Mouse (Mus musculus): ENCODE data around the gene Gucy2c. TPM values are rescaled to one million over a fixed set of nuclear protein-coding genes. Genes with fewer than 3 reads are reported as not detected.

The Gucy2c gene
- polyA plus RNA-seq (2012; rRNA removed): 0.04 and 0.06 TPM in 2 replicates

DNA sequence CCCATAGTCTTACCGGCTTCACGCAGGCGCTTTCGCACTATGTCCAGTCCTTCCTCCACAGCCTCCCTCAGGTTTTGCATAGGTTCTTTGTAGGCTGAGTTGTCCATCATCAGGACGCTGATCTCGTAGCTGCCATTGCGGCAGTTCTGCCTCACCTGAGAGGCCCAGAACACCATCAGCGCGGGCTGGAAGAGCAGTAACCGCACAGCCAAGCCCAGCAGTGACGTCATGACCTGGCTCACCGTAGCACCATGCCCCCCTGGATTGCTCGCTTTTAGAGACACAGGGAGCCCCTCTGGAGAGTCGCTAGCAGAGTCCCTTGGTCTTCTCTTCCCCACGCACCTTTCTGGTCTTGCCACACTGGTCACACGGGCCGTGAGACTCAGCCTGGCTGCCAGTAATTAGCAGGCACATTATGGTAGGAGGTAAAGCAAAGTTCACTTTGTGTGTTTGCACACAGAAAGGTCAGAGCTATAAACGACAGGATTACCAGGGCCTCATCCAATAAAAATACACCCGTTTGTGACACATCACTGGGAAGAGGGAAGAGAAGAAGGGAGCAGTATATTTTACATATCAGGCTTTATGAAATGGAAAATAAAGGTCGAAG, at the start of gene Gucy2c:
Gene Gucy2c (minus strand): TSS at position 389 of the 610 bp plus-strand sequence.
- no peak for DNase-seq (ENCODE audit: low spot score)

DNA sequence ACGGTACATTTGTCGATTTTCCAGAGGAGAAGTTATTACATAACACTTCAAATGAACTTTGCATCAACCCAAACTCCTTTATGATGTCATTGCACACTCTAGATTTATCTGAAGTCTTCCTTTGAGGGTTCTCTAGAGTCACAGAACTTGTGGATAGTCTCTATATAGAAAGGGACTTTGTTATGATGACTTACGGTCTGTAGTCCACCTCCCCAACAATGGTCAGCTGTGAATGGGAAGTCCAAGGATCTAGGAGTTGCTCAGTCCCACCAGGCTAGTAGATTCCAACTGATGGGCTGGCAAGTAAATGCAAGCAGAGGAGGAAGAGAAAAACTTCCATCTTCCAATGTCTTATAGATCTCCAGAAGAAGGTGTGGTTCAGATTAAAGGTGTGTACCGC, 47.1 kb upstream of the Gucy2c start:
- no peak for DNase-seq (ENCODE audit: low spot score)

DNA sequence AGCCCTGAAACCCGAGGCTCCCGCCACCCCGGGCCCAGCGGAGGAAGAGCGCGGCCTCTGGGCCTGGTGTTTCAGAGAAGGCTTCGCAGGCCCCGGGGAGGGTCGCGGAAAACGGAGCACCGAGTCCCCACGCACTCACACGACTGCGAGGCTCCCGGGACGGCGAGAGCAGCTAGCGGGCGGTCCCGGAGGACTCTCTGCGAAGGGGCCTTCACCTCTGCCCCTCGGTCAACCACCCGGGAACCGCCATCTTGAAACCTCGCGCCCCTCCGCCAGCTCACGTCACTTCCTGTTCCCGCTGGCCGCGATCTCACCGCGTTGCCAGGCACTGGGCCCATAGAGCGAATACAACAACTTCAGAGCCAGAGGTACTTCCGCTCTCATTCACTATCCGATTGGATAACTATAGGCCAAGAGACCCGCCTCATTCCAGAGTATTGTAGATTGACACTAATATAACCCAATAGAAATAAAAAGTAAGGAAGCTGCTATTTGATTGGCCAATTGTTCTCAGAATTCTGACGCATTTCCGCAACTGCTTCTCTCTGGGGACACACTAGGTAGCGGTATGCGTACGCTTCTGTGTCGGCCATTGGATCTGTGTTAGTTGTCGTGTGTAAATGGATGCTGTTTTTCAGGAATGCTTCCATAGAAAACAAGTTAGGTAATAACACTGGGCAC, 46.5 kb upstream of the Gucy2c start, which contains the start of gene Wbp11:
Gene Wbp11 (minus strand): TSS at position 353 of the 681 bp plus-strand sequence.
- peak; percentile 94 for DNase-seq (ENCODE audit: low spot score)

DNA sequence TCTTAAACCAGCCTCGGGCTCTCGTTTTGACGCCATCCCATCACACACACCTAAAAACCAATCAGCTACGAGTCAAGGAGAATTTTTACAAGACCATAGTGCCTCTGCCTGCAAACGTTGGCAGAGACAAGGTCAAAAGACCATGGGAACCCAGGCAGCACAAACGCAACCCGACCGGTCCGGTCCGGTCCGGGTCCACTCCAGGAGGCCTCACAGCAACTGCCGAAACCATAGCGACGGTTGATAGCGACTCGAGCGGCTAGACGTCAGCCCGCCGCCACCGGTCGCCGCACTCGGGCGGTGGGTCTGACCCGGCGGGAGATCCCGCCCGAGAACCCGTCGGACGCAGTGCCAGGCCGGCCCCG, 45.9 kb upstream of the Gucy2c start, which contains the start of gene BC049715:
Gene BC049715 (plus strand): TSS at position 111 of the 365 bp plus-strand sequence.
- DNase-seq (ENCODE audit: low spot score): no peak

DNA sequence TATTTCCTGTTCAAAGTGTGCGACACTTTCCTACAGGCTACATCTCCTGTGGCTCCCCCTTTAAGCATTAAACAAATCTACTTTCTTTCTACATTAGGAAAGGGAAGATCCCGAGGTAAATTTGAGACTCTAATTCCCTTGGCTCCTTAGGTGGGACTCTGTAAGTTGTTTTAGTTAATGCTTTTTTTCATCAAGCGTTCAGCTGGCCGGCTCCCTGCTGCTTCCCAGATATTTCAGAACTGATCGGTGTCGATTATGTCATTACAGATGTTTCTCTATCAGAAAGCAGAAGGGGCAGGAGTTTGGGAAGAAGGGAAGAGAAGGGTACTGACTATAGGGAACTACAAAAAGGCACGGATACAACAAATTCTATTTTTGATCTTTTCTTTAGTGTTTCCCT, 45.6 kb upstream of the Gucy2c start:
- no peak for DNase-seq (ENCODE audit: low spot score)

DNA sequence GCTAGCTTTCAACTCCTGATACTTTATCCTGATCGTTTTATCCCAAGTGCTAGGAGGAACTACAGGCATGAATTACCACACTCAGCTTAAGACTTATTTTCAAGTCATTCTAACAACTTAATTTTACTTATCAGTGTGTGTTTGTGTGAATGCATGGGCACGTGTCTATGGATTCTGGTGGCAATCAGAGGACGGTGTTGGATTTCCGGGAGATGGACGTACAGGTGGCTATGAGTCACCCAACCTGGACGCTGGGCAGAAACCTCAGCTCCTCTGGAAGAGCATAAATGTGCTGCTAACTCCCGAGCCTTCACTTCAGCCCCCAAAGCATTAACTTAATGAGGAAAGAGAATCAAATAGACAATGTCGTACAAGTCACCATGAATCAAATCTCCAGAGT, 43.4 kb upstream of the Gucy2c start:
- no peak for DNase-seq (ENCODE audit: low spot score)

DNA sequence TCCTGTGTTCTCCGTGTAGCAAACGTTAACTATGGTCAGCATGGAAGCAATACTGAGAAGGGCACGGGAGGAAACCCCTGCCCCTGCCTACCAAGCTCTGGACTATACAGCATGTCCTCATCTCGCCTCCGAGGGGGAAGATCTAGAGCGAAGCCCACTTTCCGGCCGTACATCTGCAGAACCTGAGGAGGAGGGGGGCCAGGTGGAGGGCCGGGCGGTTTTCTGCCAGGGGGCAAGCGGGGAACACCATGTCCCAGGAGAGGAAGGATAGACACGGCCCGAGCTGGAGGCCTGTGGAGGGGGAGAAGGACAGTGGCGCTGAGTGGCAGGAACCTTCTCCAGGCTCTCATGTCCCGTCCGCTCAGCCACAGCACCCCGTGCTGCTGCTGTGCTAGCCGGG, 39.5 kb upstream of the Gucy2c start:
- no peak for DNase-seq (ENCODE audit: low spot score)

DNA sequence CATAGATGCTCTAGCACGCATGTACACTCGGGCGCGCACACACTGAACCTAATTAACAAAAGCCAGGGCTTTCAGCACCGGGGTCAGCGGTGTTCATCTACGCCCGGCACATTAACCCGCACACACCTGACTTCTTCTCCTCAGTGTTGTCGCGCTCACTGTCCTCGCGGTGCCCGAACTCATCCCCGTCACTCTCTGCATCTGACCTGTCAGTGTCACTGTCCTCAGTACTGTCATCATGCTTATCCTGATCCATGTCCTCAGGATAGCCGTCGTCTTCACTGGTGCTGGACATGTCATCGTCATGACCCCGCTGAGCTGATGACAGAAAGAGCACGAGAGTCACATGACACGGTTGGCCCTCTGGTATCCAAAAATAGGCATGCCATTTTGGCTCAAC, 38.8 kb upstream of the Gucy2c start:
- DNase-seq (ENCODE audit: low spot score): no peak

DNA sequence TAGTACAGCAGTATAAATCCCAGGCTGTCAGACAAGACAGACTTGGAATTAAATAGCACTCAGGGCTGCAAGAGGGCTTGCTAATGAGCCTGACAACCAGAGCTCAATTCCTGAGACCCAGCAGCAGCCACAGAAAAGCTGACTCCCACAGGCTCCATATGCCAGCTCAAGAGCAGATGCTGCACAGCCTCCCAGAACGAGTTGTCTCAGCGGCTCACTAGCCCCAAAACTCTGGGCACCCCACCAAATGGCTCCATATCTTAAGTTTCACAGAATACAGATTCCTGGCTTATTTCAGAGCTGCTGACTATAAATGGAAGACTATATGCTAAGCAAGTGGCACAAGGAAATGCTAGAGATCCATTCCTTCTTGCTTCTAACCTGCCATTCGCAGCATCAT, 36.0 kb upstream of the Gucy2c start:
- no peak for DNase-seq (ENCODE audit: low spot score)

DNA sequence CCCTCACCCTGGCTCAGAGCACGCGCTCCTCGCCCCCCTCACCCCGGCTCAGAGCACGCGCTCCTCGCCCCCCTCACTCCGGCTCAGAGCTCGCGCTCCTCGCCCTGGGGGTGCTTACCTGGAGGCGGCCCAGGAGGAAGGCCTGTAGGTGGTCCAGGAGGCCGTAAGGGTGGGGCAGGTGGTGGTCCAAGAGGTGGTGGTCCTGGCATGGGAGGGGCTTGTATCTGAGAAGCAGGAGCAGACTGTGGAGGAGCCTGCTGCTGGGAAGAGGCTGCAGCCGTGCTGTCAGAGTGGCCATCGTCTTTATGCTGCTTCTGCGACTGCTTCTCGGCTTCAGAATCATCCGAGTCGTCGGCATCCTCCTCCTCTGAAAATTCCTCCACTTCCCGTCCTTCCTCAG, 35.3 kb upstream of the Gucy2c start:
- DNase-seq (ENCODE audit: low spot score): no peak

DNA sequence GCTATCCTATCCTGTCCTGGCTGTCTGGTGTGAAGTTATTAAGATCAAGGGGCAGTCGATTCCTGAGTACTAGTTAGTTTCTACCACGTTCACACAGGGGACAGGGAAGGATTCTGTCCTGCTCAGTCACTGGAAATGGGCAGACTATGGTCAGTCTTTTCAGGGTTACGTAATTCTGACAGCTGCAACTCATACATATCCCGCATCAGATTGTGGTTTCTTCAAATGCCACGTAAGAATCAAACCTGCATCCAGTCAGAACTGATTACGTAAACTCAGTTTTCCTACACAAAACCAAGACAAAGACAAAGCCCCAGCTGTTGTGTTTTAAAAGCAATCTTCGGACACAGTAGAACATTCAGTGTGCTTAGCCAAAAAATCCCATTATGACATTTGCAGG, 33.8 kb upstream of the Gucy2c start:
- no peak for DNase-seq (ENCODE audit: low spot score)

DNA sequence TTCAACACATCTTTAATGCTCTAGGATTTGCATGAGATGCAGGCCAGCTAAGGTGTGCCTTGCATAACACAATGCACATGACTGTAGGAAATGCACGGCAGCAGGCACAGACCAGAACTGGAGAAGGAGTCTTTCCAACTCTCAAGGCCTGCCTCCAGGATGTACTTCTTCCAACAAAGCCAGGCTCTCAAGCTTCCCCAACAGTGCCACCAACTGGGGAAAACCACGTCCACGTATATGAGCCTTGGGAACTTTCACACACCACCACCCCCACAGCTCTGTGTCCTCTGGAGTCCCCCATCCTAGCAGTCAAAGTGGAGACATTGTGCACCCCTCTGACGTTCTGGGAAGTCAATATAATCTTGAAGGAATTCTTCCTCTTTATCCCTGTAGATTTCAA, 31.6 kb upstream of the Gucy2c start:
- no peak for DNase-seq (ENCODE audit: low spot score)

DNA sequence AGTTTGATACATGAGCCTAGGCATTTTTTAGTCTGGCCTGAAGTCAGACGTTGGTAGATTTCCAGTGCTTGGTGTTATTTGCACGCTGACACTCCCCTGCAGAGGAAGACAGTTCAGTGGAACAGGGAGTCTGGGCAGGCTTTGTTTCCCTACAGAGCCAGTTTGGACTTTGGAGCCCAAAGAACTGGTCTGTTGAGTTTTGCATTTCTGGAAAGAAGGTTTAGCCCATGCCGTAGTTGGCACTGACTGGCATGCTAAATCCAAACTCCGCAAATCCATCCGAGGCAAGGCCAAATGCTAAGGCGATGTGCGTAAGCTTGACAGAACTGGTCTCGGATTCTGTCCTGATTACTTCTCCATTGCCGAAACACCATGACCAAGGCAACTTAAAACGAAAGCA, 29.6 kb upstream of the Gucy2c start:
- no peak for DNase-seq (ENCODE audit: low spot score)

DNA sequence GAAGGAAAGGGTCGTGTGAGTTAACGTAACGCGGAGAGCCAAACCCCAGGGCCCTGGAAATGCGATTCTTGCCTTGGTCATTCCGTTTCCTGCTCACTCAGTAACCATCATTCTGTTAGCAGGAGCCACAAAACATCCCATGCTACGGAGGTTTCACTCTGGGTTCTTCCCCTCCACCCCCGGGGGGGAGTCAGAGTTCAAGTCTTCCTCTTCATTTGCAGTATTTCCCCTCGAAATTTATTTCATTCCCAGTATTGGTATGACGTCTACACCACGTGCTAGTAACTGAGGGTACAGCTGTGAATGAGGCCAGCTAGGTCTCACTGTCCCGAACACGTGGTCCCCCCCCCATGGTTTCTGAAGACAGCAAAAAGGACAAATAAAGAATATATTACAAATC, 28.1 kb upstream of the Gucy2c start:
- no peak for DNase-seq (ENCODE audit: low spot score)

DNA sequence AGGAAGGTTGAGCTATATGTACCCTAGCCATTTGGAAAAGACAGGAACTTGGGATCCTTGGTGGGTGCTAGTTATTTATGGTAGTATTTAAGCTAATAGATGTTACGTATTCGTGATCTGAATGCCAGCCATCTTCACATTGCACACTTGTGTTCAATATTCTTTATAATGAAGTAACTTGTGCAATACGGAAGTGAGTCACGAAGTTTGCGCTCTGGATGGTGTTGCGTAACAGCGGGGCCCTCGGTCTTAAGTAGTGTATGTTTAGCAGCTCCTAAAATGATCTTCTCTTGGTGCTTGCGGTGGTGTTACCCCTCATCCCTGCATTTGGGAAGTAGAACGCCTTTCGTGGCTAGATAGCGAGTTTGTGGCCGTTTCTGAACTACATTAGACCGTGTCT, 27.5 kb upstream of the Gucy2c start:
- no peak for DNase-seq (ENCODE audit: low spot score)

DNA sequence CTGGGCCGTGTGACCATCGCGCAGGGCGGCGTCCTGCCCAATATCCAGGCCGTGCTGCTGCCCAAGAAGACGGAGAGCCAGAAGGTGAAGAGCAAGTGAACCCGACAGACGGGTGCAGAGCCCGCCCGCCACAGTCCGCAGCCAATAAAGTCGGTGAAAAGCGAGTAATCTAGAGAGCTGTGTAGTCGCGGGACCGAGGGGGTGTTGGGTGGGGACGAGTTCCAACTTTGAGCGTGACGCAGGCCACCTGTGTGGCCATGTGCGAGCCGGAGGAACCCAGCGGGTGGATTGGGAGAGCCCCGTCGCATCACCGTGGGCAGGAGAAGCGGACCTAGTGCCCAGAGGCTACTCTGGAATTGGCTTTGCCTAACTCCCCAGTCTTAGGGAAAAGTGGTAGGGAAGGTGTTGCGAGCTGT, 27.1 kb upstream of the Gucy2c start:
- DNase-seq (ENCODE audit: low spot score): no peak

DNA sequence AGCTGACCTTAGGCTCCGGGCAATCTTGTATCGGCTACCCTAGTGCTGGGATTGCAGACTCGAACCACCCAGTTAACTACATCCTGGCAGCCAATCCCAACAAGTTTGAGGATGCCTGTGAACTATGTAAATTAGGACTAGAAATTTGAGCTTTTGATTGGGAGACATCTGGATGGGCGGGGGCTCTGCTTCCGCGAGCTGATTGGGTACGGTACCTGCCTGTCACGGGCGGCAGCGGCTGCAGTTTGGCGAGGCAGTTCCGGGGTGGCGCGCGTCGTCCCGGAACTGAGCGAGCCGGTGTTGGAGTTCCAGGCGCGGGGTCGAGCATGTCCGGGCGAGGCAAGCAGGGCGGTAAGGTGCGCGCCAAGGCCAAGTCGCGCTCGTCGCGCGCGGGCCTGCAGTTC, 26.5 kb upstream of the Gucy2c start, which contains the start of gene H2afj:
Gene H2afj (plus strand): TSS at position 231 of the 404 bp plus-strand sequence.
- peak; percentile 98 for DNase-seq (ENCODE audit: low spot score)

DNA sequence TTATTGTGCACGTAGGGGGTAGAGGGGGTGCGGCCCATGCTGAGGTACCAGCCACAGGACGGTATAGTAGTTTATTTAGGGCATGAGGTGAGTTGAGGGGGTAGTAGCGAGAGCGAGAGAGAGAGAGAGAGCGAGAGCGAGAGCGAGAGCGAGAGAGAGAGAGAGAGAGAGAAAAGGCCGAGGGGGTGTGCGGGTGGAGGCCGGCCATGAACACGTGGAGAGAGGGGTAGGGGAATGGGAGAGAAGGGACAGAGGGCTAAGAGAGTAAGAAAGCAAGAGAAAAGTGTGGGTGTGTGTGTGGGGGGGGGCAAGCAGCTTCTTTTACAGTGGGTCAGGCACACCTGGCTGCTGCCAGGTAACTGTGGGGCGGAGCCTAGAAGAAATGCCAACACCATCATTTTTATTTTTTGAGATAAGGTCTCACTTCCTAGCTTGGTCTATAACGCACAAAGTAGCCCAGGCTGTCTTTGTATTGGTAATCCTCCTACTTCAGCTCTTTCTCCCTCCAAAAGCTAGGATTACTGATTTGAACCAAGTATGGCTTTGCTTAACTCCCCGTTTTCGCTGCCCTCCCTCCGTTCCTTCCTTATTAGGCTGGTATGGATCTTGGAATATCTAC, 25.9 kb upstream of the Gucy2c start:
- no peak for DNase-seq (ENCODE audit: low spot score)

DNA sequence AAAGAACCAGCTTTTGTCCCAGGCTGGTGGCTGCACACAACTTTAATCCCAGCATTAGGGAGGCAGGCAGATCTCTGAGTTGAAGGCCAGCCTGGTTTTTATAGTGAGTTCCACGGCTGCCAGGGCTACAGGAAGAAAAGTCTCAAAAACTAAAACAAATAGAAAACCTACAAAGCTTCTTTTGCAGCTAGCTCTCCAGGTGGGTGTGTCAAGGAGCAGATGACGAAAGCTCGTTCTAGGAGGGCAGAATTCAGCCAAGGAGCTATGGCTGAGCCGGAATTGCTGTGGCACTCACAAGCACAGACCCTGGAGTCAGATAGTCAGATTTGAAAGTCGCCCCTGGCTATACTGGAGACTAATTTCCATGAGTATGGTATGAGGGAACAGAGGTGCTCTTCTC, 25.3 kb upstream of the Gucy2c start:
- no peak for DNase-seq (ENCODE audit: low spot score)

DNA sequence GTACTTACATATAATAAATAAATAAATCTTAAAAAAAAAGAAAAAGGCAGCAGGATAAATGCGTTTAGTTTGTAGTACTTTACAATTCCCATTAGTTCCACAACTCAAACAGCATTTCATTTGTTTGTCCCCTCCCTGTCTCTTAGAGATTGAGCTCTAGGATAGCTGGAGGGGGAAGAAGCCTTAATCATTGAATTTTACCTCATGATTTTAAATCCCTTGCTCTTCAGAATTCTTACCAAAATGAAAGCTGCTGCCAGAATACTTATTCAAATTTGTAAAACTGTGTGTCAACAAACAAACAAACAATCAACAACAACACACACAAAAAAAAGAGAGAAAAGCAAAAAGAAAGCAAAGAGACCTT, 23.8 kb upstream of the Gucy2c start:
- no peak for DNase-seq (ENCODE audit: low spot score)

DNA sequence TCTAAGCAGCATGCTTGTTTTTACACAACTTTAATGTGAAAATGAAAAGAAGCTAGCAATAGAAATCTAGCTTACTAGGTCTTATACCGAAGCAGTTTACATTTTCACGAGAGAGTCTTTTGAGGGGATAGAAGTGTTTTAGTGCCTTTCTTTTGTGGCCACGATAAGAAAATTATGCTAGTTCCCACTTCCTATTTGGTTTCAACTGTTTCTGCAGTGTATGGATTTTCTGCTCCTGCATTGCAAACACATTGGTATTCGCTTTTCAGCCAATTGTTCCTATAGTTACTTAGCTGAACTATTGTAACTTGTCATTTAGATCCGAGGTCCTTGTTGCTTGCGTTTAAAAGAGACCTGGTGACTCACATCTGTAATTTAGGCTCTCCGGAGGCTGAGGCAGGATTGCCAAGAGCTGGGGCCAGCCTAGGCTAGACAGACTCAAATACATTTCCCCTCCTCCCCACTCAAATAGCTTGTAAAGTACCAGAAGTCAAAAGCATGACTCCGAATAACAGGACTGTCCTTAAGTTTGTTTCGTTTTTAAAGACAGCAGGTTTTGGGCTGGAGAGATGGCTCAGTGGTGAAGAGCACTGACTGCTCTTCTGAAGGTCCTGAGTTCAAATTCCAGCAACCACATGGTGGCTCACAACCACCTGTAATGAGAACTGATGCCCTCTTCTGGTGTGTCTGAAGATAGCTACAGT, 23.3 kb upstream of the Gucy2c start:
- no peak for DNase-seq (ENCODE audit: low spot score)

All from urinary bladder, adult 2 months (tissue).